Mouse (Mus musculus) embryonic facial prominence, embryonic 11.5 days (tissue): Measurements from ENCODE around the gene Slco3a1. TPM values are rescaled to one million over a fixed set of nuclear protein-coding genes. Genes with fewer than 3 reads are reported as not detected.

Experiments
- ATAC-seq: fragments of 200-750 bp; cut with Nextera tagmentation; replicated peaks from 2 replicates; pipeline ENCODE4 v1.8.0; 2017; ENCODE audit warnings: low read depth; ENCODE audit not compliant: insufficient number of reproducible peaks, low FRiP score, low TSS enrichment
- DNase-seq: peaks from one replicate; pipeline ENCODE4 v3.0.0-alpha.2; 2015; ENCODE audit warnings: low spot score
- H3K27ac ChIP-seq: fragments of 300-500 bp; sonication (generic); replicated peaks from 2 replicates; pipeline ENCODE4 v1.5.1; 2014; ENCODE audit warnings: mild to moderate bottlenecking, low read depth, low read length, control low read depth
- H3K27me3 ChIP-seq: fragments of 300-500 bp; sonication (generic); 2 replicates; pipeline ENCODE4 v1.6.1; 2014; ENCODE audit warnings: mild to moderate bottlenecking, low read length, moderate library complexity, mixed read lengths; ENCODE audit not compliant: control insufficient read depth, insufficient read depth
- H3K36me3 ChIP-seq: fragments of 300-500 bp; sonication (generic); replicated peaks from 2 replicates; pipeline ENCODE4 v1.6.1; 2014; ENCODE audit warnings: low read depth, mild to moderate bottlenecking, low read length, moderate library complexity, mixed read lengths; ENCODE audit not compliant: control insufficient read depth, insufficient read depth
- H3K4me1 ChIP-seq: fragments of 300-500 bp; sonication (generic); 2 replicates; pipeline ENCODE4 v1.6.1; 2014; ENCODE audit warnings: low read length, mixed read lengths; ENCODE audit not compliant: control insufficient read depth, insufficient read depth
- H3K4me2 ChIP-seq: fragments of 300-500 bp; sonication (generic); 2 replicates; pipeline ENCODE4 v1.6.1; 2014; ENCODE audit warnings: low read depth, mild to moderate bottlenecking, control low read depth, low read length, moderate library complexity
- H3K4me3 ChIP-seq: fragments of 300-500 bp; sonication (generic); 2 replicates; pipeline ENCODE4 v1.5.1; 2014; ENCODE audit warnings: low read depth, low read length, control low read depth
- H3K9ac ChIP-seq: fragments of 300-500 bp; sonication (generic); replicated peaks from 2 replicates; pipeline ENCODE4 v1.6.1; 2014; ENCODE audit warnings: mild to moderate bottlenecking, control low read depth, low read length
- H3K9me3 ChIP-seq: fragments of 300-500 bp; sonication (generic); replicated peaks from 2 replicates; pipeline ENCODE4 v1.6.1; 2016; ENCODE audit warnings: mild to moderate bottlenecking, low read length, inconsistent platforms, mixed read lengths; ENCODE audit not compliant: control insufficient read depth
- WGBS: fragments of 180-500 bp; shearing (Covaris S2); extraction: QIAGEN DNeasy Blood & Tissue Kit; methylation state at CpG from one replicate; pipeline ENCODE4 v1.1.7; 2014; 5-methylcytosine and 5-hydroxymethylcytosine counted together
- polyA plus RNA-seq: library from polyadenylated mRNA; unstranded; fragments of >200 nt; fragmentation: Nextera tagmentation; extraction: Ambion mirVana; gene quantifications from 2 replicates; pipeline ENCODE4 v1.2.1, GENCODE M21; 2014

The Slco3a1 gene
- polyA plus RNA-seq, 1 experiment from 2014 or later: 6.6 TPM

DNA sequence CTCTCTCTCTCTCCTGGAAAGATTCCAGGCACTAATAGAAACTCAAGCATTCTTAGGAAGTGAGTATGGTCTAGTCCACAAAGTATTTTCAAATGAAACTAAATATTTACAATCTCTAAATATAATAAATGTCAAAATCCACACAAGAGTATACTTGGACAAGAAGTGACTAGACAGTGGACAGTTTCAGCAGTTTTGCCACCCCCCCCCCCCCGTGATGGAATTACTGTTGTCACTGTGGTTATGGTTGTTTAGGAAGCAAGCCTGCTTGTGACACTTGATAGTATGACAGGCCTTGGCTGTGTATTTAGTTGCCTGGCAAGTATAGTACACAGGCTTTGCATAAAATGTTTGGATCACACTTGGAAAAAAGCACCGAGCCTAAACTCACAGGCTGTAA is 192.9 kb downstream of the Slco3a1 start:
- DNase-seq: no peak
- Histone ChIP-seq H3K36me3 (no peaks in the 10 kb centered on the region), H3K9ac (no peak overlapping the region), H3K4me2 (no peak overlapping the region), H3K4me1 (no peaks in the 10 kb centered on the region), H3K9me3 (no peaks in the 10 kb centered on the region), H3K4me3 (no peak overlapping the region), H3K27me3 (no peaks in the 10 kb centered on the region), H3K27ac (no peak overlapping the region)
- 74% methylated on average over 2 of the region's 2 CpGs for WGBS
- ATAC-seq: no peak

GRCm38 (mm10) chr7:74357027-74357426 is 197.6 kb downstream of the Slco3a1 start:
- ATAC-seq (no peak), DNase-seq (peak; percentile 80)
- Histone ChIP-seq H3K36me3 (no peaks in the 10 kb centered on the region), H3K4me2 (no peak overlapping the region), H3K4me3 (no peak overlapping the region), H3K9me3 (no peaks in the 10 kb centered on the region), H3K27me3 (no peaks in the 10 kb centered on the region), H3K9ac (no peak overlapping the region), H3K27ac (no peak overlapping the region), H3K4me1 (peaks cover 4% of the 10 kb centered on the region; the same call in 1 of the 2 replicates)

- H3K9me3 ChIP-seq: no peaks in the 10 kb centered on the region
- 49% methylated on average over 8 of the region's 8 CpGs for WGBS
- DNase-seq (peak; percentile 92), ATAC-seq (peak; percentile 57; the same call in 1 of the 2 replicates)
- no peaks in the 10 kb centered on the region for H3K27me3 ChIP-seq
- no peaks in the 10 kb centered on the region for H3K36me3 ChIP-seq
- no peak overlapping the region for H3K4me3 ChIP-seq
- no peak overlapping the region for H3K4me2 ChIP-seq
- H3K9ac ChIP-seq: no peak overlapping the region
- peaks cover 4% of the 10 kb centered on the region; the same call in 1 of the 2 replicates for H3K4me1 ChIP-seq
- no peak overlapping the region for H3K27ac ChIP-seq
Measured at GRCm38 (mm10) chr7:74354527-74355256, 199.9 kb downstream of the Slco3a1 start.

- WGBS: 62% methylated on average over 13 of the region's 13 CpGs
- H3K9ac ChIP-seq: no peak overlapping the region; the same call in 1 of the 2 replicates
- no peaks in the 10 kb centered on the region for H3K9me3 ChIP-seq
- peak; percentile 25 for DNase-seq
- no peaks in the 10 kb centered on the region for H3K27me3 ChIP-seq
- ATAC-seq: 0 out of 2 replicates have a peak, but pooled peaks have one; percentile 31
- H3K4me1 ChIP-seq: peaks cover 4% of the 10 kb centered on the region; the same call in 1 of the 2 replicates
- H3K4me2 ChIP-seq: no peak overlapping the region
- H3K36me3 ChIP-seq: no peaks in the 10 kb centered on the region
- H3K27ac ChIP-seq: no peak overlapping the region
- H3K4me3 ChIP-seq: no peak overlapping the region
Measured at GRCm38 (mm10) chr7:74353707-74354468, 200.7 kb downstream of the Slco3a1 start.

GRCm38 (mm10) chr7:74353240-74353639 is 201.3 kb downstream of the Slco3a1 start:
- 61% methylated on average over 7 of the region's 7 CpGs for WGBS
- H3K9me3 ChIP-seq: no peaks in the 10 kb centered on the region
- H3K27ac ChIP-seq: no peak overlapping the region
- H3K27me3 ChIP-seq: no peaks in the 10 kb centered on the region
- H3K4me1 ChIP-seq: peaks cover 4% of the 10 kb centered on the region; the same call in 1 of the 2 replicates
- H3K4me2 ChIP-seq: no peak overlapping the region
- H3K4me3 ChIP-seq: no peak overlapping the region
- no peak overlapping the region for H3K9ac ChIP-seq
- no peaks in the 10 kb centered on the region for H3K36me3 ChIP-seq
- peak; percentile 66 for DNase-seq
- no peak for ATAC-seq

DNA sequence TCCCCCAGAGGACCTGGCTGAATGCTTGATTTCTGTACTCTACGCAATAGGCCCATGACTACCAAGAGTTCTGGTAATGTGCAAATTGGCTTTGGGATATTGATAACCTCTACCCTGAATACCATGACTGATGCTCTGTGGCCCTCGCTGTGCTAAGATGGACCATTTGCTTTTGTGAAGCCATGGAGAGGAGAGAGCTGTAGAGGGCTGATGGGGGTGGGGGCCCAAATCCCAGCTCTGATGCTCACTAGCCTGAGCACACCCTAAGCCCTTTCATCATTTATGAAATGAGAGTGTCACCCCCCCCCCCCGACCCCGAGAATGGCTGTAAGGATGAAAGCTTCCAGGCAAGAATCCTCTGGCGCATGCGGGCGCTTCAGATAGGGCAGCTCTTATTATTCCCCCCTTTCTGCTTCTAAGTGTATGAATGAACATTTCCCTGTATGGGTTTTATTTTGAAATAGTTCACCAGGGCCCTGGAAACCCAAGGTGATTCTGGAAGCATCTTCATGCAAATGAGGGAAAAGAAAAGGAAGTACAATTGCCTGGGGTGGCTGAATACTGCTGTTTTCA is 206.2 kb downstream of the Slco3a1 start:
- Histone ChIP-seq H3K36me3 (no peaks in the 10 kb centered on the region), H3K9me3 (no peaks in the 10 kb centered on the region), H3K4me2 (no peak overlapping the region), H3K4me3 (no peak overlapping the region), H3K4me1 (no peaks in the 10 kb centered on the region), H3K27ac (no peak overlapping the region), H3K9ac (no peak overlapping the region), H3K27me3 (no peaks in the 10 kb centered on the region)
- ATAC-seq (no peak), DNase-seq (no peak)
- WGBS: 85% methylated on average over 7 of the region's 7 CpGs

DNA sequence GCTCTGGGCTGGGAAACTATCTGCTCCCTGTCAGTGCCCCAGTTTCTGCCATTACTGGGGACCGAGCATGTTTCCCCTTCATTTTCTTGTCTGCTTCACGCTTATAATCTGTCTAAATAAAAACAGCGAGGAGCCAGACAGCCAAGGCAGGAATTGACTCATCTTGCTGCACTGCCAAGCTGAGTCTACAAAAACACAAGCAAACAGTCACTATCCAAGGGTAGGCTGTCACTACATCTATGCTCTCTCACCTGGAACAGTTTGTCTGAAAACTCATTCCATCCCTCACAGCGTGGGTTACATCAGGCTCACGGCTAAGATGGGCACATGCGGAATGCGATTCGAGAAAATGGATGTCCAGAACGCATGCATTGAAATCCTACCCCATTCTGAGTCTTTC is 207.6 kb downstream of the Slco3a1 start:
- ATAC-seq (no peak), DNase-seq (no peak)
- Histone ChIP-seq H3K27me3 (no peaks in the 10 kb centered on the region), H3K4me1 (no peaks in the 10 kb centered on the region), H3K4me3 (no peak overlapping the region), H3K27ac (no peak overlapping the region), H3K9ac (no peak overlapping the region), H3K4me2 (no peak overlapping the region), H3K9me3 (no peaks in the 10 kb centered on the region), H3K36me3 (no peaks in the 10 kb centered on the region)
- 83% methylated on average over 9 of the region's 9 CpGs for WGBS

- ATAC-seq (0 out of 2 replicates have a peak, but pooled peaks have one; percentile 44), DNase-seq (no peak)
- Histone ChIP-seq H3K4me2 (no peak overlapping the region), H3K9ac (no peak overlapping the region), H3K36me3 (no peaks in the 10 kb centered on the region), H3K27ac (no peak overlapping the region), H3K27me3 (no peaks in the 10 kb centered on the region), H3K4me1 (no peaks in the 10 kb centered on the region), H3K9me3 (no peaks in the 10 kb centered on the region), H3K4me3 (no peak overlapping the region)
- 50% methylated on average over 3 of the region's 3 CpGs for WGBS
Measured at GRCm38 (mm10) chr7:74346451-74346850, 208.1 kb downstream of the Slco3a1 start.
